Mouse (Mus musculus) liver, adult 2 months (tissue): ENCODE results near the gene Il1r2. TPM values are rescaled to one million over a fixed set of nuclear protein-coding genes. Genes with fewer than 3 reads are reported as not detected.

Experiments used
- DNase-seq: peaks from one replicate; pipeline ENCODE4 v3.0.0-alpha.2; 2011; ENCODE audit warnings: low read depth, low spot score; ENCODE audit errors: extremely low read depth
- H3K27ac ChIP-seq: fragments of 200-500 bp; replicated peaks from 2 replicates; pipeline ENCODE4 v1.5.1; 2012; ENCODE audit warnings: low read depth, mild to moderate bottlenecking, control low read depth, inconsistent platforms, low read length; ENCODE audit not compliant: insufficient read depth
- H3K27me3 ChIP-seq: fragments of 200-500 bp; 2 replicates; pipeline ENCODE4 v1.6.1; 2012; ENCODE audit warnings: mild to moderate bottlenecking, moderate library complexity, low read length, inconsistent platforms; ENCODE audit not compliant: control insufficient read depth, insufficient read depth
- H3K36me3 ChIP-seq: fragments of 200-500 bp; 2 replicates; pipeline ENCODE4 v1.6.1; 2012; ENCODE audit warnings: low read length, inconsistent platforms; ENCODE audit not compliant: control insufficient read depth, insufficient read depth
- H3K4me1 ChIP-seq: fragments of 200-500 bp; 2 replicates; pipeline ENCODE4 v1.6.1; 2011; ENCODE audit warnings: low read length; ENCODE audit not compliant: control insufficient read depth, insufficient read depth
- H3K4me3 ChIP-seq: fragments of 200-500 bp; 2 replicates; pipeline ENCODE4 v1.5.1; 2011; ENCODE audit warnings: low read depth, mild to moderate bottlenecking, control low read depth, low read length, moderate library complexity; ENCODE audit not compliant: insufficient read depth
- H3K79me2 ChIP-seq: fragments of 200-500 bp; 2 replicates; pipeline ENCODE4 v1.6.1; 2012; ENCODE audit warnings: inconsistent platforms, mild to moderate bottlenecking, low read length, moderate library complexity; ENCODE audit not compliant: control insufficient read depth, insufficient read depth
- H3K9ac ChIP-seq: fragments of 200-500 bp; 2 replicates; pipeline ENCODE4 v1.6.1; 2012; ENCODE audit warnings: low read depth, mild to moderate bottlenecking, control low read depth, inconsistent platforms, low read length
- CTCF ChIP-seq: fragments of 200-500 bp; IDR thresholded peaks from 2 replicates; pipeline ENCODE4 v1.5.1; 2011; ENCODE audit warnings: low read depth, low read length, control low read depth
- POLR2A ChIP-seq: fragments of 200-500 bp; IDR thresholded peaks from 2 replicates; pipeline ENCODE4 v1.6.1; 2011; ENCODE audit warnings: low read length, control low read depth; ENCODE audit not compliant: insufficient read depth; ENCODE audit errors: extremely low read depth
- WGBS: fragments of 180-500 bp; shearing (Covaris S2); methylation state at CpG from one replicate; pipeline ENCODE4 v1.1.7; 2018; 5-methylcytosine and 5-hydroxymethylcytosine counted together
- polyA plus RNA-seq: library from polyadenylated mRNA; depleted of rRNA; stranded (reverse); fragments of >200 nt; gene quantifications from 2 replicates; pipeline ENCODE4 v1.2.3, GENCODE M21; 2012
- total RNA-seq: library from RNA; depleted of rRNA; stranded (reverse); fragments of >200 nt; gene quantifications from 2 replicates; pipeline ENCODE4 v1.2.3, GENCODE M21; 2014

Il1r2 gene
- total and polyA plus RNA-seq, 2 experiments, result 0.11 TPM; not detected in 1

DNA sequence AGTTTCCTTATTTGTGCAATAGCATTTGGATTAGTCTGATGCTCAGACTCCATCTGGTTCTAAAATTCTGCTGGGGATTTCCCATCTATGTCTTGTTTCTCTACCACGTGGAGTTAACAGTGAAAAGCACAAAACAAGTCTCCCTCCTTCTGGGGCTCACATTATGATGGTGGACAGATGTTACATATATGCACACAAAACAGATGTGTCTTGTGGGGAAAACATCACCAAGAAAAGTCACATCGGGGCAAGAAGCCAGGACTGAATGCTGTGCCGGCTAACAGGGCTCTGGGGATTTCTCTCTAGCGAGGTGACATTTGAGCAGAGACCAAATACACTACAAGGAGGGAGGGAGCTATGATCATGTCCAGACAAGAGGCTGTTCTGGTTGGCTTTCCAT, 32.8 kb downstream of the Il1r2 start:
- H3K36me3 ChIP-seq, result no peaks in the 10 kb centered on the region
- no peaks in the 10 kb centered on the region for H3K4me1 ChIP-seq
- no peak for DNase-seq
- H3K27ac ChIP-seq, result no peak overlapping the region
- no peak overlapping the region for H3K4me3 ChIP-seq
- TF ChIP-seq POLR2A (no peak), CTCF (no peak)
- H3K27me3 ChIP-seq, result no peaks in the 10 kb centered on the region; the same call in 1 of the 2 replicates
- 90% methylated on average over 4 of the region's 4 CpGs for whole genome bisulfite sequencing
- H3K9ac ChIP-seq, result no peak overlapping the region
- no peaks in the 10 kb centered on the region for H3K79me2 ChIP-seq

DNA sequence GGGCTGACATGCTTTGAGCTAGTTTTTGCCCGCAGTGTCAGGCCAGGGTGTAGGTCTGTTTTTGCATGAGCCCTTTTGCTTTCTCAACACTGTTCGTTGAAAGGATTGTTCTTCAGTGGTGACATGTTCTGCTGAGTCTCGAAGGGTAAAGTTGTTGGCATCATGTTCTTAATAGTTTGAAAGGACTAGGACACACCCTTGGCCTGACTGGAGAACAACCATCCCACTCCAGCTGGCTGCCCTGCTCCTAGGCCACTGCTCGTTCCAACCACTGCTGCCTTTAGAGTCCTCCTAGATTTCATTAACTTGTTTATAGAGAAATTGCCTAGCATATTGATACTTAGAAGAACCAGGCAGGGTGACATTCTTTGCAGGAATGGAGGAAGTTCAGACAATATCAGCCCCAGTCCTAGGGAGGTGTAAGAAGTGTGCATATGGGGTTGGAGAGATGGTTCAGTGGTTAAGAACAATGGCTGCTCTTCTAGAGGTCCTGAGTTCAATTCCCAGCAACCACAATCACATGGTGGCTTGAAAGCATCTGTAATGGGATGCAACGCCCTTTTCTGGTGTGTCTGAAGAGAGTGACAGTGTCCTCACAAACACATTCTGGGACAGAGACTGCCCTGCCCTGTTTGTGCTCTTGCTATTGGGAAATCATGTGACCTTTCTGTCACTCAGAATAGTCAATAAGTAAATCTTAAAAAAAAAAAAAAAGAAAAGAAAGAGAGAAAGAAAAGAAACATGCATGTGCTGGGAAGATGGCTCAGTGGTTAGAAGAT, 34.3 kb downstream of the Il1r2 start:
- Histone ChIP-seq H3K27me3 (no peaks in the 10 kb centered on the region; the same call in 1 of the 2 replicates), H3K79me2 (no peaks in the 10 kb centered on the region), H3K4me1 (no peaks in the 10 kb centered on the region), H3K27ac (no peak overlapping the region), H3K36me3 (no peaks in the 10 kb centered on the region), H3K4me3 (no peak overlapping the region), H3K9ac (no peak overlapping the region)
- TF ChIP-seq POLR2A (no peak), CTCF (no peak)
- no peak for DNase-seq
- WGBS, result 79% methylated on average over 5 of the region's 5 CpGs

DNA sequence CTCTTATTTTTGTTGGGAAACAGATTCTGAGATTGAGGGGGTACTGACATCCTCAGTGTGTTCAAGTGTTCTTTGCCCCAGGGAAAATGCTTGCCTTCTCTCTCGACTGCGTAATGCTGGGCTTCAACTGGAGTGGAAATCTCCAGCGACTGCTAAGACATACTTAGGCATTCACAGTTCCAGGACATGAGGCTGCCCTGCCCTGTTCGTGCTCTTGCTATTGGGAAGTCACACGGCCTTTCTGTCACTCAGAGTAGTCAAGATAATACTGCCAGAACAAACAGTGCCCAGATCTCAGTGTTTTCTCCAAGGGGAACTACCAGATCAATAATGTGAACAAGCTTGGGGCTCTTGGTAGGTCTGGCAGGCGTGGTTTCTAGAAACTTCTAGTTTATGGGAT, 35.9 kb downstream of the Il1r2 start:
- 53% methylated on average over 6 of the region's 6 CpGs for WGBS
- H3K27me3 ChIP-seq, result no peaks in the 10 kb centered on the region; the same call in 1 of the 2 replicates
- TF ChIP-seq POLR2A, result no peak
- TF ChIP-seq CTCF, result no peak
- H3K4me1 ChIP-seq, result no peaks in the 10 kb centered on the region
- no peak for DNase-seq
- H3K4me3 ChIP-seq, result no peak overlapping the region
- H3K36me3 ChIP-seq, result no peaks in the 10 kb centered on the region
- no peaks in the 10 kb centered on the region for H3K79me2 ChIP-seq
- H3K9ac ChIP-seq, result no peak overlapping the region
- H3K27ac ChIP-seq, result no peak overlapping the region

- Histone ChIP-seq H3K4me1 (no peaks in the 10 kb centered on the region), H3K27ac (no peak overlapping the region), H3K4me3 (no peak overlapping the region), H3K9ac (no peak overlapping the region), H3K36me3 (no peaks in the 10 kb centered on the region), H3K79me2 (no peaks in the 10 kb centered on the region), H3K27me3 (no peaks in the 10 kb centered on the region)
- 36% methylated on average over 8 of the region's 8 CpGs for WGBS
- TF ChIP-seq POLR2A (no peak), CTCF (peak; percentile 59)
- DNase-seq, result peak; percentile 72
These were observed 41.4 kb downstream of the Il1r2 start for GRCm38 (mm10) chr1:40115271-40115670.

DNA sequence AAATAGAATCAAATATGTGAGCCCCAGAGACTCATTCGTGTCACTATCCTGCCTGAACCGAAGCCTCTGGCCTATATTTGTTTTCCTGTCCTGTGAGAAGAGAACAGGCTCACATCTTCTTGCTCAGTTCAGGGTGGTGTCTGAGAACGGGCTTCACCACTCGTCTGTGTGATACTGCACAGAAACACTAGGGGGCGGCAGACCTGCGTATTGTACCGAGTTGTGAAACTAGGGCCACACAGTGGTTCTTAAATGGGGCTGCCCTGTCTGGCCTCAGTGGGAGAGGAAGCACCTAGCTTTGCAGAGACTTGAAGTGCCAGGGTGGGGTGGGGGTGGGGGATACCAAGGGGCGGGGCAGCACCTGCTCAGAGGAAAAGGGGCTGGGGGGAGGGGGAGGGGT, 42.5 kb downstream of the Il1r2 start:
- no peaks in the 10 kb centered on the region for H3K4me1 ChIP-seq
- no peaks in the 10 kb centered on the region for H3K27me3 ChIP-seq
- H3K36me3 ChIP-seq, result no peaks in the 10 kb centered on the region
- under 1% methylated on average over 8 of the region's 8 CpGs for WGBS
- no peak overlapping the region for H3K27ac ChIP-seq
- no peak overlapping the region for H3K9ac ChIP-seq
- H3K4me3 ChIP-seq, result no peak overlapping the region
- peak; percentile 65 for DNase-seq
- no peaks in the 10 kb centered on the region for H3K79me2 ChIP-seq
- TF ChIP-seq POLR2A (no peak), CTCF (peak; percentile 87)

DNA sequence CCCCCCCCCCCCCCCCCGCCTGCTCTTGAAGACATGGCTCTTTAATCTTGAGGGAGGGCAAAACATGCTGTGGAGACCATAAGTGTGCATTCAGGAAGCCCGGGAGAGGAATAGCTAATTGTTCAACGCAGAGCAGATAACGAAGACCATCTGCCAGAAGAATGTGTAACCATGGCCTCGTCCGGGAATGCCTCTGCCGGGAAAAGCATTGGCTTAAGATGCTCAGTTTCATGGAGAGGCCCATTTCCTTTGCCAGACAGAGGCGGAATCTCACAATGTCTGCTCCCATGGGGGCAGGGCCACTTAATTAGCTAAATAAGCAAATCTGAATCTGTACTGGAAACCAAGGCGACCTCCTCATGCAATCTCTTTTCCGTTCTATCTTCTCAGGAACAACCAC, 43.7 kb downstream of the Il1r2 start:
- Histone ChIP-seq H3K36me3 (no peaks in the 10 kb centered on the region), H3K9ac (no peak overlapping the region), H3K27me3 (no peaks in the 10 kb centered on the region), H3K4me3 (no peak overlapping the region), H3K79me2 (no peaks in the 10 kb centered on the region), H3K4me1 (no peaks in the 10 kb centered on the region), H3K27ac (no peak overlapping the region)
- 68% methylated on average over 10 of the region's 10 CpGs for WGBS
- TF ChIP-seq CTCF, result no peak
- DNase-seq, result peak; percentile 38
